Mouse (Mus musculus): Measurements from ENCODE around the gene Canx. TPM values are rescaled to one million over a fixed set of nuclear protein-coding genes. Genes with fewer than 3 reads are reported as not detected.

Canx gene
- polyA plus RNA-seq (2014; fragmentation: Nextera tagmentation; extraction: Ambion mirVana): 221 and 248 TPM in 2 replicates

DNA sequence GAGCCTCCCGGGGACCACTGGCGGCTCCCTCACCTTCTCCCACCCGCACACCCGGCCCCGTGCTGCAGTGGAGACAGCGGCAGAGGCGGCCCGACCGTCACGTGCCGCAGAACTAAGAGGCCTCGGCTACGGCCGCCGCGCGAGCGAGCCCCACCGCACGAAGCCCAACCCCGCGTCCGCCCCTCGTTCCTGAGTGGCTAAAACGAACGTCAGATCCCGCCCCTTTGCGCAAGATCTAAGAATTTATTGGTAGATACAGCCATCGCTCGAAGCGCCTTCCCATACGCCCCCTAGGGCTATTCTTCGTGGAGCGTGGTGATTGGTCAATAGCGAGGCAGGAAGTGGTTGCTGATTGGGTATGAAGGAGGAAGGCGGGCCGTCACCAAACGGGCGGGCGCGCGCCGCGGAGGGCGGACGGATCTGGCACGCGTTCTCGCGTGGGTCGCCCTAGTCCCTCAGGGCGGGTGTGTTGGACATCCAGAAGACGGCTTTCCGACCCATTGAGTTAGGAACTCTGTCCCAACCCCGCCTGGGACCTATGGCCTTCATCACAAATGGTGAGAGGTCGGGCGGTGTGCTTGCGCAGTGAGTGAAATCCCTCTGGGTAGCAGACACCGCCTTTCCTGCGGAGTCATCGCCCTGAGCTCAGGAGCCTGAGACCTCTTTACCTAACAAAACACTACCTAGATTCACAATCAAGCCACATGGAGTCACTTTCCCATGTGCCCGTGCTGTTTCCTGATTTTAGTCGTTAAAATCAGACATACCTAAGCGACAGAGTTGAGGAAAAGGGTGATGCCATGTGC is at the start of gene Canx:
TSS of gene Canx (minus strand) at position 178 of the 806 bp plus-strand sequence.
- under 1% methylated on average over 62 of the region's 64 CpGs for WGBS
- Histone ChIP-seq H3K9me3 (ENCODE audit: control insufficient read depth, low read depth, low read length) (no peaks in the 10 kb centered on the region), H3K4me2 (replicated peaks; ENCODE audit: low read depth, low read length) (peak within 1 kb of the TSS; percentile 85), H3K4me3 (ENCODE audit: low read depth, low read length) (peak within 1 kb of the TSS; percentile 87), H3K9ac (replicated peaks; ENCODE audit: low read depth, low read length) (peak within 1 kb of the TSS; percentile 96), H3K4me1 (ENCODE audit: control insufficient read depth, insufficient read depth, low read length) (peaks cover 18% of the 10 kb centered on the region), H3K36me3 (ENCODE audit: control insufficient read depth, insufficient read depth, low read length) (no peaks in the 10 kb centered on the region), H3K27me3 (ENCODE audit: control insufficient read depth, insufficient read depth, low read length) (no peaks in the 10 kb centered on the region), H3K27ac (ENCODE audit: low read length) (peak within 1 kb of the TSS; percentile 90)
- ATAC-seq (ENCODE audit: insufficient number of reproducible peaks, insufficient read depth, low FRiP score, low read depth): peak; percentile 98

DNA sequence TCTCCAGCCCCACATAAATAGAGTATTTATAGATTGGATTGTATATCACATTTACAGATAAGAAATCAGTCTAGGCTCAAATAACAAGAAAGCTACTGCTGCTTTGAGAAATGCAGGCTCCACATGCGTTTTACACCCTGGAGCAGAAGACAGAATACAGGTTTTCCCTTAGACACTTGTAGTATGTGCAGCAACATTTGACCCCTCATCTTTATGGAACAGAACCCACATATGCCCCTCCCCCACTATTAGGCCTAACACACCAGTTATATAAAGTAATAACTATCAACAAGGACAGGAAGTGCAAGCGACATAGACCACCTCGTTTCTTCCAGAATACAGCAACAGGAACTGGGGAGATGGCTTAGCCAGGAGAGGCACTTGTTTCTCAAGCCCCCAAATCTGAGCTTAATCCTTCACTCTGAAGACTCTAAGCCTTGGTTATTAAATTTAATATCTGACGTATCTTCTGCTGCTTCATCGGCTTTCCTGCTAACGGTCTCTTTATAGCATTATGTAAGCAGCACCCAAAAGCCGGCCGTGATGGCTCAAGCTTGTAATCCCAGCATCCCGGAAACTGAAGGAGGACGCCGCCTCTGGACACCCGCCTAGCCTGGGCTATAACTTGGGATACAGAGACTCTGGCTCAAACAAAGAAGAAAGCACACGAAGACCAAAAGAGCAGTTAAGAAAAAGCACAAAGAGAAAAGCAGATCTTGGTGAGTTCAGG is 49.0 kb upstream of the Canx start:
- H3K4me1 ChIP-seq (ENCODE audit: control insufficient read depth, insufficient read depth, low read length): peaks cover 13% of the 10 kb centered on the region
- no peak overlapping the region for H3K4me2 ChIP-seq (replicated peaks; ENCODE audit: low read depth, low read length)
- H3K27ac ChIP-seq (ENCODE audit: low read length): no peak overlapping the region
- 91% methylated on average over 13 of the region's 13 CpGs for WGBS
- H3K9ac ChIP-seq (replicated peaks; ENCODE audit: low read depth, low read length): no peak overlapping the region
- H3K27me3 ChIP-seq (ENCODE audit: control insufficient read depth, insufficient read depth, low read length): no peaks in the 10 kb centered on the region
- no peak overlapping the region for H3K4me3 ChIP-seq (ENCODE audit: low read depth, low read length)
- peaks cover 6% of the 10 kb centered on the region for H3K36me3 ChIP-seq (ENCODE audit: control insufficient read depth, insufficient read depth, low read length)
- H3K9me3 ChIP-seq (ENCODE audit: control insufficient read depth, low read depth, low read length): no peaks in the 10 kb centered on the region
- no peak for ATAC-seq (ENCODE audit: insufficient number of reproducible peaks, insufficient read depth, low FRiP score, low read depth)

DNA sequence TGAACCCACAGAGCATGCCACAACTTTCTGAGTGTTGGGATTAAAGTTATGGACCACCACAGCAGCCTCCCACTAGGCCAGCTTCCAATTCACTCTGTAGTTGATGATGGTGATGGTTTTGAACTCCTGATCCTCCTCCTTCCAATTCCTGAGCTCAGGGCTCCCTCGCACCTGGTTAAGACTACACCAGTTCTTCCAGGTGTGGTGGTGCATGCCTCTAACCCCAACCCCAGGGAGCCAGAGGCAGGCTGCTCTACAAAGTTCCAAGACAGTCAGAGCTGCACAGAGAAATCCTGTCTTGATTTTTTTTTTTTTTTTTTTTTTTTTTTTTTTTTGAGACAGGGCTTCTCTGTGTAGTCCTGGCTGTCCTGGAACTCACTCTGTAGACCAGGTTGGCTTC is 48.1 kb upstream of the Canx start:
- H3K9me3 ChIP-seq (ENCODE audit: control insufficient read depth, low read depth, low read length): no peaks in the 10 kb centered on the region
- H3K27ac ChIP-seq (ENCODE audit: low read length): no peak overlapping the region
- H3K4me3 ChIP-seq (ENCODE audit: low read depth, low read length): no peak overlapping the region
- no peak overlapping the region for H3K9ac ChIP-seq (replicated peaks; ENCODE audit: low read depth, low read length)
- H3K4me1 ChIP-seq (ENCODE audit: control insufficient read depth, insufficient read depth, low read length): peaks cover 9% of the 10 kb centered on the region; the same call in 1 of the 2 replicates
- H3K27me3 ChIP-seq (ENCODE audit: control insufficient read depth, insufficient read depth, low read length): no peaks in the 10 kb centered on the region
- H3K36me3 ChIP-seq (ENCODE audit: control insufficient read depth, insufficient read depth, low read length): no peaks in the 10 kb centered on the region
- no peak for ATAC-seq (ENCODE audit: insufficient number of reproducible peaks, insufficient read depth, low FRiP score, low read depth)
- no peak overlapping the region for H3K4me2 ChIP-seq (replicated peaks; ENCODE audit: low read depth, low read length)
- 93% methylated on average over 1 of the region's 1 CpGs for WGBS

DNA sequence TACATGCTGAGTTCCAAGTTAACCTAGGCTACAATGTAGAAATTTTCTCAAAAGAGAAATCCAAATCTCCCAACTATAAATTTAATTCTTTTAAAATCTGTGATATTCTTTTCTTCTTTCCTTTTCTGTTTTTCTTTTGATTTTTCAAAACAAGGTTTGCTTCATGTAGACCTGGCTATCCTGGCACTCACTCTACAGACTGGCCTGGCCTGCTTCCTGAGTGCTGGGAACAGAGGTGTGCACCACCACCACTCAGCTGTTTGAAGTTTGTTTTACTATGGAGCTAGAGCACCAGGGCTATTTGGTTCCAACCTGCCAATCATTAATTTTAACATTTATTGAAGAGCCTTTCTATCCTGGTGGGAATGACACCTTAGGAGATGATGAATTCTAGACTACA is 47.6 kb upstream of the Canx start:
- Histone ChIP-seq H3K4me3 (ENCODE audit: low read depth, low read length) (no peak overlapping the region), H3K9ac (replicated peaks; ENCODE audit: low read depth, low read length) (no peak overlapping the region), H3K4me1 (ENCODE audit: control insufficient read depth, insufficient read depth, low read length) (peaks cover 9% of the 10 kb centered on the region; the same call in 1 of the 2 replicates), H3K9me3 (ENCODE audit: control insufficient read depth, low read depth, low read length) (no peaks in the 10 kb centered on the region), H3K27me3 (ENCODE audit: control insufficient read depth, insufficient read depth, low read length) (no peaks in the 10 kb centered on the region), H3K36me3 (ENCODE audit: control insufficient read depth, insufficient read depth, low read length) (no peaks in the 10 kb centered on the region), H3K4me2 (replicated peaks; ENCODE audit: low read depth, low read length) (no peak overlapping the region), H3K27ac (ENCODE audit: low read length) (no peak overlapping the region)
- ATAC-seq (ENCODE audit: insufficient number of reproducible peaks, insufficient read depth, low FRiP score, low read depth): no peak

DNA sequence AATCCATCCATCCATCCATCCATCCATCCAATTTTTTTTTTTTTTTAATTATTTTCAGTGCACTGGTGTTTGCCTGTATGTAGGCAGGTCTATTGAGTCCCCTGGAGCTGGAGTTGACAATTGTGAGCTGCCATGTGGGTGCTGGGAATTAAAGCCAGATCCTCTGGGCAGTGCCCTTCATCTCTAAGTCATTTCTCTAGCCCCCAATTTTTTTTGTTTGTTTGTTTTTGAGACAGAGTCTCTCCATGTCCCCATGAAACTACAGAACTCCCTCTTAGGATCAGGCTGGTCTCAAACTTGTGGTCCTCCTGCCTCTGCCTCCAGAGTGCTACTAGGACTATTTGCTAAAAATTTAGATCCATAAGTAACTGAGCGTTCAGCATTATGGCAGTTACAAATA is 46.4 kb upstream of the Canx start:
- Histone ChIP-seq H3K27me3 (ENCODE audit: control insufficient read depth, insufficient read depth, low read length) (no peaks in the 10 kb centered on the region), H3K4me3 (ENCODE audit: low read depth, low read length) (peak overlapping the region; percentile 32; the same call in 1 of the 2 replicates), H3K9ac (replicated peaks; ENCODE audit: low read depth, low read length) (no peak overlapping the region), H3K4me2 (replicated peaks; ENCODE audit: low read depth, low read length) (peak overlapping the region; percentile 58), H3K9me3 (ENCODE audit: control insufficient read depth, low read depth, low read length) (no peaks in the 10 kb centered on the region), H3K27ac (ENCODE audit: low read length) (no peak overlapping the region), H3K36me3 (ENCODE audit: control insufficient read depth, insufficient read depth, low read length) (no peaks in the 10 kb centered on the region), H3K4me1 (ENCODE audit: control insufficient read depth, insufficient read depth, low read length) (peaks cover 9% of the 10 kb centered on the region; the same call in 1 of the 2 replicates)
- 97% methylated on average over 1 of the region's 1 CpGs for WGBS
- no peak for ATAC-seq (ENCODE audit: insufficient number of reproducible peaks, insufficient read depth, low FRiP score, low read depth)

DNA sequence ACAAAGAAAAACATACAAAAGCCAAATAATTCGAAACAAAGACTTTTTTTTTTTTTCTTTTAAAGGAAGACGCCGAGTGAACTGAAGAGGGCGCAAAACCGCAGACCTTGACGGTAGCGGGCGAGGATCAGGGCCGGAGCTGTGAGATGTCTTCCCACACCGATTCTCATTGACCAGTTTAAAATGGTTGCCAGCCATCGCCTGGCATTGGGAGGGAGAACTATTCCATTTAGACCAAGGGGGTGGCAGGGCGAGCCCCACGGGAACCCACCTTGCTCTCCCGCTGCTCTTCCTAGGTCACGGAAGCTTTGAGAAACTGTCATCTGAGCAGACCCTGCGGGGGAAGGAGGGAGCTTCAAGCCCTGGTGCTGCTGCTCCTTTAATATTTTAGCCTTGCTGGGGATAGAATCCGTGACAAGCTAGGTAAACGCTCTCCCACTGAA is 45.9 kb upstream of the Canx start:
- H3K4me1 ChIP-seq (ENCODE audit: control insufficient read depth, insufficient read depth, low read length): peaks cover 7% of the 10 kb centered on the region; the same call in 1 of the 2 replicates
- peak overlapping the region; percentile 29 for H3K9ac ChIP-seq (replicated peaks; ENCODE audit: low read depth, low read length)
- peak overlapping the region; percentile 58 for H3K4me2 ChIP-seq (replicated peaks; ENCODE audit: low read depth, low read length)
- H3K4me3 ChIP-seq (ENCODE audit: low read depth, low read length): peak overlapping the region; percentile 32
- H3K27me3 ChIP-seq (ENCODE audit: control insufficient read depth, insufficient read depth, low read length): no peaks in the 10 kb centered on the region
- H3K36me3 ChIP-seq (ENCODE audit: control insufficient read depth, insufficient read depth, low read length): no peaks in the 10 kb centered on the region
- H3K27ac ChIP-seq (ENCODE audit: low read length): no peak overlapping the region
- H3K9me3 ChIP-seq (ENCODE audit: control insufficient read depth, low read depth, low read length): no peaks in the 10 kb centered on the region
- 3% methylated on average over 18 of the region's 18 CpGs for WGBS
- ATAC-seq (ENCODE audit: insufficient number of reproducible peaks, insufficient read depth, low FRiP score, low read depth): no peak

DNA sequence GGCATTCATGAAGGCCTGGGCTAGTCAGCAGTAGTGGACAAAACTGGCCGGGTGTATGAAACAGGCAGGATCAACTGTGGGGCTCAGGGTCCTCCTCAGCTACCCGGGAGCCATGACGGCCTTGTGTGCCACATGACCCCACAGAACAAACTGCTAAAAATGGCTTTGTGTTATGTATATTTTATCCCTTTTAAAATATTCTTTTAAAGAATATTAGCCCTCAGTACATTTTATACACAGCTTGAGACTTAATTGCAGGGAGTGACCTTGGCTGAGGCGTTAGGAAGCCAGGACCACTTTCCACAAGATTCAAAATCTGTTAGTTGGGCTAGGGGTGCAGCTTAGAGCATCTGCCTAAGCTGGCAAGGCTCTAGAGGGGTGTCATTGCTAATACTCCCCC is 45.5 kb upstream of the Canx start:
- no peak overlapping the region for H3K27ac ChIP-seq (ENCODE audit: low read length)
- 0 out of 2 replicates have a peak, but pooled peaks cover 4% of the 10 kb centered on the region for H3K4me1 ChIP-seq (ENCODE audit: control insufficient read depth, insufficient read depth, low read length)
- 0 out of 2 replicates have a peak, but pooled peaks have one; percentile 64 for ATAC-seq (ENCODE audit: insufficient number of reproducible peaks, insufficient read depth, low FRiP score, low read depth)
- H3K4me3 ChIP-seq (ENCODE audit: low read depth, low read length): no peak overlapping the region
- peak overlapping the region; percentile 58 for H3K4me2 ChIP-seq (replicated peaks; ENCODE audit: low read depth, low read length)
- peak overlapping the region; percentile 29 for H3K9ac ChIP-seq (replicated peaks; ENCODE audit: low read depth, low read length)
- no peaks in the 10 kb centered on the region for H3K9me3 ChIP-seq (ENCODE audit: control insufficient read depth, low read depth, low read length)
- H3K36me3 ChIP-seq (ENCODE audit: control insufficient read depth, insufficient read depth, low read length): no peaks in the 10 kb centered on the region
- no peaks in the 10 kb centered on the region for H3K27me3 ChIP-seq (ENCODE audit: control insufficient read depth, insufficient read depth, low read length)
- WGBS: 64% methylated on average over 4 of the region's 4 CpGs

DNA sequence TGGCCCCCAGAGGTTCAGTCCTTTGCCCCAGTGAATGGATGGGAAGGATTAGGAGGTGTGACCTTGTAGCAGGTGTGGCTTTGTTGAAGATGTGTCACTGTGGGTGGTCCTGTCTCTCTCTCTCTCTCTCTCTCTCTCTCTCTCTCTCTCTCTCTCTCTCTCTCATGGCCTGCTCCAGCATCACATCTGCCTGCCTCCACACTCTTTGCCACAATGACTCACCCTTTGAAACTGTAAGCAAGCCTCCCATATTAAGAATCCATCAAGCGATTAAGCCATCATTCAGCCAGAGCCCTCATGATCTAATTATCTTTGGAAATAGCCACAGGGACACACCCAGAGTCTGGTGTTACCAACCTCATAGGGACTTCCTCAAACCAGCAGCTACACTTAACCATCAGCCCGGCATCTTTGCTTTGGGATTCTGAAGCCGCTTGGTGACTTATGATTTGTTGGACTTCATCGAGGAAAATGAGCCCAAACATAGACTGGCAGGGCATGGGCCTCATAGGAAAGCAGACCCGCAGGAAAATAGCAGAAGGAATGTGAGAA is 44.0 kb upstream of the Canx start:
- Histone ChIP-seq H3K4me1 (ENCODE audit: control insufficient read depth, insufficient read depth, low read length) (0 out of 2 replicates have a peak, but pooled peaks cover 4% of the 10 kb centered on the region), H3K9me3 (ENCODE audit: control insufficient read depth, low read depth, low read length) (no peaks in the 10 kb centered on the region), H3K27me3 (ENCODE audit: control insufficient read depth, insufficient read depth, low read length) (no peaks in the 10 kb centered on the region), H3K36me3 (ENCODE audit: control insufficient read depth, insufficient read depth, low read length) (no peaks in the 10 kb centered on the region), H3K4me3 (ENCODE audit: low read depth, low read length) (no peak overlapping the region), H3K9ac (replicated peaks; ENCODE audit: low read depth, low read length) (no peak overlapping the region), H3K27ac (ENCODE audit: low read length) (no peak overlapping the region), H3K4me2 (replicated peaks; ENCODE audit: low read depth, low read length) (no peak overlapping the region)
- ATAC-seq (ENCODE audit: insufficient number of reproducible peaks, insufficient read depth, low FRiP score, low read depth): no peak
- 74% methylated on average over 5 of the region's 5 CpGs for WGBS

Measured in stomach, embryonic 14.5 days (tissue).